Mouse (Mus musculus) small intestine, adult 2 months (tissue): ENCODE measurements around the gene Arhgef19. TPM values are rescaled to one million over a fixed set of nuclear protein-coding genes. Genes with fewer than 3 reads are reported as not detected.

ENCODE experiments used
- H3K27ac ChIP-seq: fragments of 200-500 bp; 2 replicates; pipeline ENCODE4 v1.5.1; 2012; ENCODE audit warnings: low read depth, low read length, control low read depth, inconsistent platforms; ENCODE audit not compliant: insufficient read depth
- H3K27me3 ChIP-seq: fragments of 200-500 bp; 2 replicates; pipeline ENCODE4 v1.6.1; 2012; ENCODE audit warnings: mild to moderate bottlenecking, moderate library complexity, low read length, inconsistent platforms; ENCODE audit not compliant: control insufficient read depth, insufficient read depth
- H3K36me3 ChIP-seq: fragments of 200-500 bp; 2 replicates; pipeline ENCODE4 v1.6.1; 2012; ENCODE audit warnings: mild to moderate bottlenecking, low read length, control low read depth, inconsistent platforms; ENCODE audit not compliant: control insufficient read depth, insufficient read depth
- H3K4me1 ChIP-seq: fragments of 200-500 bp; 2 replicates; pipeline ENCODE4 v1.6.1; 2012; ENCODE audit warnings: low read length, inconsistent platforms, mixed read lengths; ENCODE audit not compliant: control insufficient read depth, insufficient read depth, insufficient read length
- H3K4me3 ChIP-seq: fragments of 200-500 bp; 2 replicates; pipeline ENCODE4 v1.5.1; 2012; ENCODE audit warnings: low read depth, mild to moderate bottlenecking, control low read depth, inconsistent platforms, low read length, moderate library complexity
- CTCF ChIP-seq: fragments of 200-500 bp; IDR thresholded peaks from 2 replicates; pipeline ENCODE4 v1.5.1; 2012; ENCODE audit warnings: low read depth, mild to moderate bottlenecking, control low read depth, inconsistent platforms, low read length, moderate library complexity, mixed read lengths; ENCODE audit not compliant: insufficient replicate concordance, insufficient read length; ENCODE audit errors: extremely low read depth
- POLR2A ChIP-seq: fragments of 200-500 bp; IDR thresholded peaks from 2 replicates; pipeline ENCODE4 v1.6.1; 2012; ENCODE audit warnings: low read depth, mild to moderate bottlenecking, control low read depth, inconsistent platforms, low read length, moderate library complexity
- WGBS: fragments of 180-500 bp; shearing (Covaris S2); methylation state at CpG from one replicate; pipeline ENCODE4 v1.1.7; 2018; 5-methylcytosine and 5-hydroxymethylcytosine counted together
- polyA plus RNA-seq: library from polyadenylated mRNA; depleted of rRNA; stranded (reverse); fragments of >200 nt; gene quantifications from 2 replicates; pipeline ENCODE4 v1.2.3, GENCODE M21; 2012

The Arhgef19 gene
- polyA plus RNA-seq, 1 experiment = 48.8 TPM

DNA sequence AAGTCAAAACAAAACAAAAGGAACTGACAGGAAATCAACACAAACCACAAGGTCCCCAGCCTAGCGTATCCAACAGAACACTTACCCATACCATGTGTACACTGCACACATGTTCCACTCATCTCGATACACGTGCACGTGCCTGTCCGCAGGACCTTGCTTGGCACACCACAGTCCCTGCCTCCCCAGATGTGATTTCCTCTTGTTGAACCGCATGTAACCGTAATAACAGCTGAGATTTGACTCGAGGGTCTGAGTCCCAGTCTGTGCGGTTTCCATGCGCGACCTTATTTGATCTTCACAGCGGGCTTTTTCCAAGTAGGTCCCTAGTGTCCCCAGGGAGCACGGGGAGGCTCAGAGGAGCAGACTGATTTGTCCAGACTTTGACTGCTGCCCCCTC lies 60.1 kb downstream of the Arhgef19 start:
- TF ChIP-seq CTCF = no peak
- TF ChIP-seq POLR2A = no peak
- Histone ChIP-seq H3K36me3 (no peaks in the 10 kb centered on the region), H3K4me3 (no peak overlapping the region), H3K27ac (no peak overlapping the region), H3K27me3 (no peaks in the 10 kb centered on the region), H3K4me1 (peaks cover 16% of the 10 kb centered on the region)
- 73% methylated on average over 13 of the region's 13 CpGs for WGBS

GRCm38 (mm10) chr4:141300196-141300595 lies 60.9 kb downstream of the Arhgef19 start:
- WGBS = 70% methylated on average over 4 of the region's 4 CpGs
- H3K4me3 ChIP-seq = no peak overlapping the region
- H3K27ac ChIP-seq = no peak overlapping the region
- no peaks in the 10 kb centered on the region for H3K36me3 ChIP-seq
- peaks cover 16% of the 10 kb centered on the region for H3K4me1 ChIP-seq
- H3K27me3 ChIP-seq = no peaks in the 10 kb centered on the region
- TF ChIP-seq POLR2A (no peak), CTCF (no peak)

GRCm38 (mm10) chr4:141301116-141301553 lies 61.8 kb downstream of the Arhgef19 start, which contains the start of gene Epha2:
TSS of gene Epha2 (plus strand) at chr4:141301240.
- peaks cover 16% of the 10 kb centered on the region for H3K4me1 ChIP-seq
- H3K27ac ChIP-seq = peak within 1 kb of the TSS; percentile 84
- H3K36me3 ChIP-seq = 0 out of 2 replicates have a peak, but pooled peaks cover 3% of the 10 kb centered on the region
- no peaks in the 10 kb centered on the region for H3K27me3 ChIP-seq
- no peak for TF ChIP-seq CTCF
- peak; percentile 99 for TF ChIP-seq POLR2A
- WGBS = under 1% methylated on average over 35 of the region's 35 CpGs
- H3K4me3 ChIP-seq = peak within 1 kb of the TSS; percentile 80

DNA sequence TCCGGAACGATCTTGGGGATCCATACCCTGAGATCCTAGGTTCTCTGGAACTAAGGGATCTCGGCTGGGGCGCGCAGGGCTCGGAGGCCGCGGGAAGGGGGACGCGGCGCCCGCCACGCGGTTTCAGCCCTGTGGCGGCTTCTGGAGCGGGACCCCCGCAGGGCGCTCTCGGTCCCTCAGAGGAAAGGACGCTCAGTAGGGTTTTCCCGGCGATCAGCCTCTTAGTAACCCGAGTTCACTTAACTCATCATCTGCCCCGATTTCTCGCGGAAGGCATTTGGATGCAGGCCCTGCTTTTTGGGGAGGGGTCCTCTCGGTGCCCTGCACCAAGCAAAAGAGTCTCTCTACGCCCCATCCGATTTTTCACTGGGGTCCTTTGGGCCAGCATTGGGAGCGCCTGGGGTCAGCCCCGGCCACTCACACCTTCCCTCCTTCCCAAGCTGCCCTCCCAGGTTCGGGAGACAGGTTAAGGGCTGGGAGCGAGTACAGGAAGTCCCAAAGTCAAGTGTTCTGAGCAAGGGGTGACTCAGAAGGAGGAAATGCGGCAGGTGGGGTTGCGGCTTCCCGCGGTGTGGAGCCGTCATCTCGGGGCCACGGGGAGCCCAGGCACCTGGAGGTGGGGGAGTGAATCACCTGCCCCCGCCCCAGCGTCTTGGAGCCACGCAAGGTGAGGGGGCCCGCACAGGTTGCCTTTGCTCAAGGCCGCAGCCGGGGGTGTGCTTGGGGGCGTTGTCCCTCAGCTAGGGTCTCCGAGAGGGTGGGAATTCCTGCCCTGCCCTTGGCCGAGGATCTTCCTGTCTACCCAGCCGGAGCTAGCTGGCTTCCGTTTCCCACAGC lies 62.5 kb downstream of the Arhgef19 start:
- H3K4me1 ChIP-seq = peaks cover 21% of the 10 kb centered on the region
- peak overlapping the region; percentile 80 for H3K4me3 ChIP-seq
- no peak for TF ChIP-seq POLR2A
- TF ChIP-seq CTCF = no peak
- WGBS = 1% methylated on average over 51 of the region's 51 CpGs
- H3K27ac ChIP-seq = peak overlapping the region; percentile 84
- H3K27me3 ChIP-seq = no peaks in the 10 kb centered on the region
- peaks cover 4% of the 10 kb centered on the region; the same call in 1 of the 2 replicates for H3K36me3 ChIP-seq

DNA sequence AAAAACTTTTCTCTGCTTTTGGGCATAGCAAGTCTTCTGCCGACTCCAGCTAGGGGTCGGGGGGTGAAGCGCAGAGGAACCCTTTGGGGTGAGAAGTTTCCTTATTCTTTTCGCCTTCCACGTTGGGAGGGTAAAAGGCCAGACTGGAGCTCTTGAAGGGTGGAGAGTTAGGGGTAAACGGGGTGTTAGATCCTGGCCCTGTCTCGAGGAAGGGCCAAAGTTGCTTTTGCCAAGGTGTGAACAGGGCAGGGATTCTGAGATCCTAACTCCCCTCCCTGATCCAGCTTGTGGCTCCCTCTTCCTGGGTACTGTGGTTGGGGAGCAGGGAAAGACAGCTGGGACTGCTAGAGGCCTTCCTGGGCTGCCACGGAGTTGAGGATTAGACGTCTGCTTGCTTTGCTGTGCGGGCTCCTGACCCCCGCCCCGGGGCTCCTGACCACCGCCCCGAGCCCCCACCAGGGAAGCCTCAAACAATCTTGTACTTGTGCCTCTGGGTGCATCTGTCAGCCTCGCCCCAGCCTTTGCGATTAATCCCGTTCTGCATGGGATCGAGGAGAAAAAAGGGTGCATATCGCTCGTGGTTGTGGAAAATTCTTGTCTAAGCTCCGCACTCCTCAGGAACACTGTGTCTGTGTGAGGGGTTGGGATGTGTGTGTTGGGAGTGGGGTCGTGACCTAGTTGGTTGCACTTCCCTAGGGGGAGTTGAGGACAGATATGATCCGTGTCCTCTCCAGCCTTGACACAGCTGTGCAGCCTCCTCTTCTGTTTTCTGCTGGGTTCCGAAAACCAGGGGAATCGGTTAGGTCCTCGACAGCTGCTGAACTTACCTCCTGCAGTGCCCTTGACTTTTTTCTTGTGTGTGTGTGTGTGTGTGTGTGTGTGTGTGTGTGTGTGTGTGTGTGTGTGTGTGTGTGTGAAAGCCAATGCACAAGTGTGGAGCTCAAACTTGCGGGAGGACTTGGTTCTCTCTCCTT lies 63.4 kb downstream of the Arhgef19 start:
- Histone ChIP-seq H3K27me3 (no peaks in the 10 kb centered on the region), H3K36me3 (peaks cover 11% of the 10 kb centered on the region), H3K27ac (peak overlapping the region; percentile 84), H3K4me1 (peaks cover 19% of the 10 kb centered on the region), H3K4me3 (peak overlapping the region; percentile 80)
- WGBS = 13% methylated on average over 27 of the region's 27 CpGs
- TF ChIP-seq CTCF (no peak), POLR2A (no peak)

GRCm38 (mm10) chr4:141303402-141304222 lies 64.3 kb downstream of the Arhgef19 start:
- Histone ChIP-seq H3K27me3 (no peaks in the 10 kb centered on the region), H3K27ac (peak overlapping the region; percentile 84), H3K36me3 (peaks cover 14% of the 10 kb centered on the region), H3K4me3 (peak overlapping the region; percentile 80), H3K4me1 (peaks cover 17% of the 10 kb centered on the region)
- TF ChIP-seq POLR2A (no peak), CTCF (no peak)
- 56% methylated on average over 7 of the region's 7 CpGs for WGBS
